Mouse (Mus musculus) forebrain, embryonic 11.5 days (tissue): ENCODE measurements at regions not wholly inside any gene's neighbourhood (a gene's known extent, or its start where the extent isn't known, plus 50 kb on each side); places are given as distances from the start of the nearest gene placed in this dataset.

Experiments used
- ATAC-seq: fragments of 200-750 bp; cut with Nextera tagmentation; replicated peaks from 2 replicates; pipeline ENCODE4 v1.8.0; 2017; ENCODE audit warnings: moderate TSS enrichment; ENCODE audit not compliant: low FRiP score
- DNase-seq: peaks from one replicate; pipeline ENCODE4 v3.0.0-alpha.2; 2017; ENCODE audit warnings: low spot score
- H3K27ac ChIP-seq: fragments of 300-500 bp; sonication (generic); 2 replicates; pipeline ENCODE4 v1.5.1; 2014; ENCODE audit warnings: low read depth, low read length
- H3K27me3 ChIP-seq: fragments of 300-500 bp; sonication (generic); 2 replicates; pipeline ENCODE4 v1.6.1; 2014; ENCODE audit warnings: mild to moderate bottlenecking, low read length, mixed read lengths; ENCODE audit not compliant: control insufficient read depth, insufficient read depth
- H3K36me3 ChIP-seq: fragments of 300-500 bp; sonication (generic); 2 replicates; pipeline ENCODE4 v1.6.1; 2014; ENCODE audit warnings: mild to moderate bottlenecking, low read length, moderate library complexity, mixed read lengths; ENCODE audit not compliant: control insufficient read depth, insufficient read depth
- H3K4me1 ChIP-seq: fragments of 300-500 bp; sonication (generic); replicated peaks from 2 replicates; pipeline ENCODE4 v1.6.1; 2014; ENCODE audit warnings: low read length, mixed read lengths; ENCODE audit not compliant: control insufficient read depth, insufficient read depth
- H3K4me2 ChIP-seq: fragments of 300-500 bp; sonication (generic); 2 replicates; pipeline ENCODE4 v1.6.1; 2014; ENCODE audit warnings: low read depth, mild to moderate bottlenecking, low read length, moderate library complexity, mixed read lengths; ENCODE audit not compliant: severe bottlenecking
- H3K4me3 ChIP-seq: fragments of 300-500 bp; sonication (generic); 2 replicates; pipeline ENCODE4 v1.5.1; 2014; ENCODE audit warnings: low read depth, low read length
- H3K9ac ChIP-seq: fragments of 300-500 bp; sonication (generic); 2 replicates; pipeline ENCODE4 v1.6.1; 2014; ENCODE audit warnings: low read length
- H3K9me3 ChIP-seq: fragments of 300-500 bp; sonication (generic); 2 replicates; pipeline ENCODE4 v1.6.1; 2016; ENCODE audit warnings: low read length, mixed read lengths; ENCODE audit not compliant: control insufficient read depth
- WGBS: fragments of 180-500 bp; shearing (Covaris S2); extraction: QIAGEN DNeasy Blood & Tissue Kit; methylation state at CpG from one replicate; pipeline ENCODE4 v1.1.7; 2014; 5-methylcytosine and 5-hydroxymethylcytosine counted together

GRCm38 (mm10) chr5:9954652-9955051, 229.7 kb upstream of the Grm3 start:
- no peak overlapping the region for H3K27ac ChIP-seq
- H3K9me3 ChIP-seq, result no peaks in the 10 kb centered on the region
- no peaks in the 10 kb centered on the region for H3K36me3 ChIP-seq
- no peak overlapping the region for H3K9ac ChIP-seq
- H3K4me1 ChIP-seq, result no peaks in the 10 kb centered on the region
- no peak overlapping the region for H3K4me2 ChIP-seq
- ATAC-seq (peak; percentile 87), DNase-seq (no peak)
- no peaks in the 10 kb centered on the region for H3K27me3 ChIP-seq
- no peak overlapping the region for H3K4me3 ChIP-seq
- 20% methylated on average over 3 of the region's 3 CpGs for WGBS

- no peak for DNase-seq
- H3K4me2 ChIP-seq, result no peak overlapping the region
Measured at GRCm38 (mm10) chr5:9938746-9939145, 213.8 kb upstream of the Grm3 start.

GRCm38 (mm10) chr5:9912936-9913335, 188.0 kb upstream of the Grm3 start:
- H3K27me3 ChIP-seq, result no peaks in the 10 kb centered on the region
- no peak overlapping the region for H3K9ac ChIP-seq
- no peaks in the 10 kb centered on the region for H3K9me3 ChIP-seq
- 63% methylated on average over 3 of the region's 3 CpGs for WGBS
- no peaks in the 10 kb centered on the region for H3K36me3 ChIP-seq
- DNase-seq (no peak), ATAC-seq (no peak)
- H3K4me3 ChIP-seq, result no peak overlapping the region
- no peak overlapping the region for H3K4me2 ChIP-seq
- no peaks in the 10 kb centered on the region for H3K4me1 ChIP-seq
- no peak overlapping the region for H3K27ac ChIP-seq

More at GRCm38 (mm10) chr5:9938746-9939145, 213.8 kb upstream of the Grm3 start:
- H3K36me3 ChIP-seq, result no peaks in the 10 kb centered on the region
- no peaks in the 10 kb centered on the region for H3K27me3 ChIP-seq
- H3K27ac ChIP-seq, result no peak overlapping the region
- 69% methylated on average over 2 of the region's 2 CpGs for WGBS
- H3K9me3 ChIP-seq, result no peaks in the 10 kb centered on the region
- no peak for ATAC-seq
- no peaks in the 10 kb centered on the region for H3K4me1 ChIP-seq
- no peak overlapping the region for H3K4me3 ChIP-seq
- no peak overlapping the region for H3K9ac ChIP-seq

GRCm38 (mm10) chr5:9911783-9912182, 186.8 kb upstream of the Grm3 start:
- Histone ChIP-seq H3K36me3 (no peaks in the 10 kb centered on the region), H3K4me1 (no peaks in the 10 kb centered on the region), H3K27me3 (no peaks in the 10 kb centered on the region), H3K4me2 (no peak overlapping the region), H3K4me3 (no peak overlapping the region), H3K27ac (no peak overlapping the region), H3K9me3 (no peaks in the 10 kb centered on the region), H3K9ac (no peak overlapping the region)
- ATAC-seq (no peak), DNase-seq (no peak)
- 94% methylated on average over 1 of the region's 1 CpGs for WGBS

GRCm38 (mm10) chr5:9911089-9911473, 186.1 kb upstream of the Grm3 start:
- Histone ChIP-seq H3K4me3 (no peak overlapping the region), H3K36me3 (no peaks in the 10 kb centered on the region), H3K9ac (no peak overlapping the region), H3K4me1 (no peaks in the 10 kb centered on the region), H3K4me2 (no peak overlapping the region), H3K9me3 (no peaks in the 10 kb centered on the region), H3K27me3 (no peaks in the 10 kb centered on the region), H3K27ac (no peak overlapping the region)
- DNase-seq (no peak), ATAC-seq (peak; percentile 52; the same call in 1 of the 2 replicates)

GRCm38 (mm10) chr5:9910452-9911088, 185.6 kb upstream of the Grm3 start:
- Histone ChIP-seq H3K4me3 (no peak overlapping the region), H3K4me2 (no peak overlapping the region), H3K4me1 (no peaks in the 10 kb centered on the region), H3K36me3 (no peaks in the 10 kb centered on the region), H3K27ac (no peak overlapping the region), H3K9me3 (no peaks in the 10 kb centered on the region), H3K9ac (no peak overlapping the region), H3K27me3 (no peaks in the 10 kb centered on the region)
- ATAC-seq (peak; percentile 82), DNase-seq (no peak)
- 64% methylated on average over 1 of the region's 1 CpGs for WGBS

GRCm38 (mm10) chr5:9895297-9895696, 170.3 kb upstream of the Grm3 start:
- H3K27me3 ChIP-seq, result no peaks in the 10 kb centered on the region
- H3K4me1 ChIP-seq, result no peaks in the 10 kb centered on the region
- DNase-seq (no peak), ATAC-seq (no peak; the same call in 1 of the 2 replicates)
- 80% methylated on average over 2 of the region's 2 CpGs for WGBS
- no peak overlapping the region for H3K27ac ChIP-seq
- H3K9me3 ChIP-seq, result no peaks in the 10 kb centered on the region
- H3K4me2 ChIP-seq, result no peak overlapping the region
- H3K36me3 ChIP-seq, result no peaks in the 10 kb centered on the region
- no peak overlapping the region for H3K4me3 ChIP-seq
- H3K9ac ChIP-seq, result no peak overlapping the region

- Histone ChIP-seq H3K36me3 (no peaks in the 10 kb centered on the region), H3K4me2 (no peak overlapping the region), H3K9ac (no peak overlapping the region), H3K27me3 (no peaks in the 10 kb centered on the region), H3K4me3 (no peak overlapping the region), H3K27ac (no peak overlapping the region), H3K4me1 (no peaks in the 10 kb centered on the region), H3K9me3 (no peaks in the 10 kb centered on the region)
- no peak for DNase-seq
- ATAC-seq, result no peak
- WGBS, result 74% methylated on average over 1 of the region's 1 CpGs
Measured at GRCm38 (mm10) chr5:9878063-9878462, 153.1 kb upstream of the Grm3 start.

- no peak for DNase-seq
- no peak overlapping the region for H3K9ac ChIP-seq
- WGBS, result 36% methylated on average over 4 of the region's 4 CpGs
- no peaks in the 10 kb centered on the region for H3K36me3 ChIP-seq
- no peak overlapping the region for H3K27ac ChIP-seq
- H3K9me3 ChIP-seq, result no peaks in the 10 kb centered on the region
- peaks cover 2% of the 10 kb centered on the region; the same call in 1 of the 2 replicates for H3K4me1 ChIP-seq
- peak; percentile 63 for ATAC-seq
- no peak overlapping the region for H3K4me3 ChIP-seq
- no peak overlapping the region for H3K4me2 ChIP-seq
- no peaks in the 10 kb centered on the region for H3K27me3 ChIP-seq
Measured at GRCm38 (mm10) chr5:9869091-9869490, 144.1 kb upstream of the Grm3 start.
